Mouse (Mus musculus) spleen, adult 12 weeks (tissue): ENCODE measurements around the gene Ptpre.
"Not testable (repeated sequence)": the region's sequence is repeated elsewhere in the genome, so short reads cannot be mapped to it uniquely, and the experiment has no call there.

Experiments used
- DNase-seq: peaks from one replicate; pipeline ENCODE4 v3.0.0; 2022; ENCODE audit warnings: low spot score

Gene Ptpre

GRCm38 (mm10) chr7:135694796-135695195, 157.5 kb downstream of the Ptpre start:
- no peak for DNase-seq

GRCm38 (mm10) chr7:135696127-135696526, 158.8 kb downstream of the Ptpre start:
- DNase-seq, result no peak

GRCm38 (mm10) chr7:135697021-135697740, 159.9 kb downstream of the Ptpre start:
- DNase-seq, result not testable (repeated sequence)

GRCm38 (mm10) chr7:135698362-135698761, 161.1 kb downstream of the Ptpre start:
- no peak for DNase-seq

GRCm38 (mm10) chr7:135699351-135699750, 162.1 kb downstream of the Ptpre start:
- not testable (repeated sequence) for DNase-seq

GRCm38 (mm10) chr7:135703600-135704148, 166.4 kb downstream of the Ptpre start:
- no peak for DNase-seq

GRCm38 (mm10) chr7:135704251-135704650, 167.0 kb downstream of the Ptpre start:
- DNase-seq, result no peak

GRCm38 (mm10) chr7:135705083-135705482, 167.8 kb downstream of the Ptpre start:
- no peak for DNase-seq

GRCm38 (mm10) chr7:135705753-135706152, 168.5 kb downstream of the Ptpre start:
- no peak for DNase-seq

GRCm38 (mm10) chr7:135710702-135711101, 173.4 kb downstream of the Ptpre start:
- no peak for DNase-seq

GRCm38 (mm10) chr7:135712534-135712933, 175.3 kb downstream of the Ptpre start:
- no peak for DNase-seq

- DNase-seq, result no peak
These were observed 176.0 kb downstream of the Ptpre start for GRCm38 (mm10) chr7:135713326-135713725.

GRCm38 (mm10) chr7:135715166-135715565, 177.9 kb downstream of the Ptpre start:
- peak; percentile 24 for DNase-seq

- DNase-seq, result peak; percentile 45
These were observed 178.6 kb downstream of the Ptpre start, which contains the start of gene Mki67 for GRCm38 (mm10) chr7:135715642-135716444. Gene Mki67 (minus strand): TSS chr7:135716361.

- DNase-seq, result peak; percentile 84
These were observed 179.2 kb downstream of the Ptpre start for GRCm38 (mm10) chr7:135716445-135716877.

GRCm38 (mm10) chr7:135716968-135717557, 179.8 kb downstream of the Ptpre start:
- DNase-seq, result no peak

GRCm38 (mm10) chr7:135721436-135721992, 184.2 kb downstream of the Ptpre start:
- DNase-seq, result peak; percentile 76

GRCm38 (mm10) chr7:135722011-135722838, 184.9 kb downstream of the Ptpre start:
- peak; percentile 57 for DNase-seq

GRCm38 (mm10) chr7:135723672-135724341, 186.5 kb downstream of the Ptpre start:
- no peak for DNase-seq

- DNase-seq, result no peak
These were observed 189.4 kb downstream of the Ptpre start for GRCm38 (mm10) chr7:135726707-135727106.

- DNase-seq, result no peak
These were observed 190.8 kb downstream of the Ptpre start for GRCm38 (mm10) chr7:135728038-135728437.
